Mouse (Mus musculus) layer of hippocampus, adult 11-12 months (tissue): ENCODE data around the gene Dhcr7.

Source experiments
- DNase-seq: peaks from one replicate; pipeline ENCODE4 v3.0.0; 2022; ENCODE audit warnings: low spot score

Gene Dhcr7

GRCm38 (mm10) chr7:143822375-143823265, at the start of gene Dhcr7, which contains the start of gene Nadsyn1:
Gene Dhcr7 (plus strand): TSS chr7:143823145.
Gene Nadsyn1 (minus strand): TSS chr7:143822849.
- peak; percentile 99 for DNase-seq

- no peak for DNase-seq
Observed at GRCm38 (mm10) chr7:143776137-143776536, 46.8 kb upstream of the Dhcr7 start.

GRCm38 (mm10) chr7:143777375-143777774, 45.6 kb upstream of the Dhcr7 start:
- DNase-seq, result no peak

GRCm38 (mm10) chr7:143783378-143783995, 39.5 kb upstream of the Dhcr7 start:
- no peak for DNase-seq

GRCm38 (mm10) chr7:143783996-143784829, 38.7 kb upstream of the Dhcr7 start, which contains the start of gene Mrgpre:
Gene Mrgpre (minus strand): TSS chr7:143784500.
- DNase-seq, result peak; percentile 65

- DNase-seq, result no peak
Observed at GRCm38 (mm10) chr7:143792336-143792985, 30.5 kb upstream of the Dhcr7 start.

- DNase-seq, result no peak
Observed at GRCm38 (mm10) chr7:143793121-143793520, 29.8 kb upstream of the Dhcr7 start.

GRCm38 (mm10) chr7:143798783-143799182, 24.2 kb upstream of the Dhcr7 start:
- DNase-seq, result no peak

GRCm38 (mm10) chr7:143800770-143801169, 22.2 kb upstream of the Dhcr7 start:
- no peak for DNase-seq

- no peak for DNase-seq
Observed at GRCm38 (mm10) chr7:143801195-143802065, 21.5 kb upstream of the Dhcr7 start.

GRCm38 (mm10) chr7:143805199-143805624, 17.7 kb upstream of the Dhcr7 start:
- DNase-seq, result peak; percentile 62

- no peak for DNase-seq
Observed at GRCm38 (mm10) chr7:143808909-143809308, 14.0 kb upstream of the Dhcr7 start.

- DNase-seq, result no peak
Observed at GRCm38 (mm10) chr7:143819201-143819600, 3.7 kb upstream of the Dhcr7 start.

- no peak for DNase-seq
Observed at GRCm38 (mm10) chr7:143821241-143821640, 1.7 kb upstream of the Dhcr7 start.

- no peak for DNase-seq
Observed at GRCm38 (mm10) chr7:143823266-143823605, 291 bp downstream of the Dhcr7 start.

- no peak for DNase-seq
Observed at GRCm38 (mm10) chr7:143826985-143827384, 4.0 kb downstream of the Dhcr7 start.

- peak; percentile 97 for DNase-seq
Observed at GRCm38 (mm10) chr7:143829504-143830331, 6.8 kb downstream of the Dhcr7 start.

- no peak for DNase-seq
Observed at GRCm38 (mm10) chr7:143830399-143830798, 7.5 kb downstream of the Dhcr7 start.

GRCm38 (mm10) chr7:143832196-143832595, 9.3 kb downstream of the Dhcr7 start:
- DNase-seq, result no peak

- no peak for DNase-seq
Observed at GRCm38 (mm10) chr7:143832611-143833010, 9.7 kb downstream of the Dhcr7 start.
